Mouse (Mus musculus) bone marrow macrophage, adult 2 months (primary cell): Measurements from ENCODE around the gene Fgd2.

Experiments
- CTCF ChIP-seq: IDR thresholded peaks from 2 replicates; pipeline ENCODE4 v1.5.1; 2012; ENCODE audit warnings: low read depth, mild to moderate bottlenecking, low read length, moderate library complexity
- POLR2A ChIP-seq: IDR thresholded peaks from 2 replicates; pipeline ENCODE4 v1.6.1; 2012; ENCODE audit warnings: mild to moderate bottlenecking, low read depth, low read length, borderline replicate concordance

DNA sequence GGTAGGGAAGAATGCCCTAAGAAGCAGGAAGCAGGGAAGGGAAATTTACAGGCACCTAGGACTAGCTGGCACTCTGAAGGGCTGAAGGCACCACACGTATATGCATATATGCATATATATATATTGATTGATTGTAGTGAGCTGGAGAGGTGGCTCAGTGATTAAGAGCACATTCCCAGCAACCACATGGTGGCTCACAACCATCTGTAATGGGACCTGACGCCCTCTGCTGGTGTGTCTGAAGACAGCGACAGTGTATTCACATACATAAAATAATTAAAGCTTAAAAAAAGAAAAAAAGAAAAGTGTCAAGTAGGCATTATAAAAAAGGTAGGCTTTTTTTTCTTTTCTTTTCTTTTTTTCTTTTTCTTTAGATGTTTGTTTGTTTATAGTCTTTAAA, 60.6 kb downstream of the Fgd2 start:
- TF ChIP-seq CTCF (no peak), POLR2A (no peak)
